Mouse (Mus musculus) left cerebral cortex, postnatal 4 days (tissue): ENCODE measurements around the gene Arl5c. TPM values are rescaled to one million over a fixed set of nuclear protein-coding genes. Genes with fewer than 3 reads are reported as not detected.
"Not testable (repeated sequence)": the region's sequence is repeated elsewhere in the genome, so short reads cannot be mapped to it uniquely, and the experiment has no call there.

ENCODE experiments used
- DNase-seq: peaks from one replicate; pipeline ENCODE4 v3.0.0-alpha.2; 2022
- intact Hi-C: fragments of 180-260 bp; cut with DNase I; formaldehyde crosslinking; loops from one replicate; pipeline ENCODE4 v1.15.1; 2025
- total RNA-seq, 2 experiments: library from RNA; stranded (reverse); gene quantifications; 2 replicates each; pipeline ENCODE4 v1.2.3; 2021

Gene Arl5c
- total RNA-seq, 2 experiments from 2014 or later, result 2.2 to 2.5 TPM

DNA sequence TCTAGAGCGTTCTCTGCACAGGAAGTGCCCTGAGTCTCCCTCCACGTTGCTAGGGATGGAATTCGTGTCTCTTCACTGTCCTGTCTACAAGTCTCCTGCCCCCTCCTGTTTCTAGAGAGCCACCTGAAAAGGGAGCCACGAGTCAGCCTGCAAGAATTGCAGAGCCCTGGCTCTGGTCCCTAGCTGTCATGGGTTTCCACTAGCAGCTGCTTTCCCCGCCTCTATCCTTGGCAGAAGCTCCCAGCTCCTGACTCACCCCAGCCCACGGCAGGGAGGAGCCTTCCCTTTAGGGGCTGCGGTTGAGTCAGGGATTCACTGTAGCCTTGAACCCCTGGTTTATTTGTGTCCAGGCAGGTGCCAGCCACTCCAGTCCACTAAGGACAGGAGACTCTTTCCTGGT lies 24.7 kb downstream of the Arl5c start:
- intact Hi-C loops, result no loop called here
- DNase-seq, result peak; percentile 75

DNA sequence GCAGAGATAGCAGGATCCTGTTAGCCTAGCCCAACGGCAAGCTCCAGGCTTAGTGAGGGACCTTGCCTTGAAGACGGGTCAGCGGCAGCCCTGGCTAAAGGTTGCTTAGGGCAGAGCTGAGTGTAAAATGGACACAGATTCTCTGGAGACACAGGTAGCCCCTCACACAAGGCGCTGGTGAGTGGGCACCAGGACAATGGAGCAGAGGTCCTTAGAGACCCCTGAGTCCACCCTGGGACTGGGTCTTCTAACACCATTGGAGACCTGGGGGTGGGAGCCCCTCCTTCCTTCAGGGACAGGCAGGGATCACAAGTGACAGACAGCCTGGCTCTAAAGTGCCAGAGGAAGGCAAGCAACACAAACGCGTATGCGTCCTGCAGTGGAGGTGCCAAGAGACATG lies 25.2 kb downstream of the Arl5c start:
- intact Hi-C loops, result no loop called here

DNA sequence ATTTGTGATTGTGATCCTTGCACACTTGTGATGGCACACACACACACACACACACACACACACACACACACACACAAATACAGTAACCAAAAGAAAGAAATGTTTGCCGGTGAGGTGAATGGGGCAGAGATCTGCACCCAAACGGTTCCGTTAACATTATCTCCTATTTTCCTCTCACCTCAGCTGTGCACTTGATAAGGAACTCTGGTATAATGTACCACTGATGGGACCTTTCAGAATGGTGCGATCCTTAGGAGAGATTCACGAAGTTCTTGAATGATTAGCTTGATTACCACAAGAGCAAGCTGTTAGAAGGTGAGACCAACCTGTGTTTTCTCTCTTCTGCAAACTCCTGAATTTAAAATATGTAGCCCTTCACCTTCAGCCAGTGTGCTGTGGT lies 27.6 kb downstream of the Arl5c start:
- no peak for DNase-seq
- intact Hi-C loops, result no loop called here

More for the DNA sequence above, 25.2 kb downstream of the Arl5c start:
- no peak for DNase-seq

DNA sequence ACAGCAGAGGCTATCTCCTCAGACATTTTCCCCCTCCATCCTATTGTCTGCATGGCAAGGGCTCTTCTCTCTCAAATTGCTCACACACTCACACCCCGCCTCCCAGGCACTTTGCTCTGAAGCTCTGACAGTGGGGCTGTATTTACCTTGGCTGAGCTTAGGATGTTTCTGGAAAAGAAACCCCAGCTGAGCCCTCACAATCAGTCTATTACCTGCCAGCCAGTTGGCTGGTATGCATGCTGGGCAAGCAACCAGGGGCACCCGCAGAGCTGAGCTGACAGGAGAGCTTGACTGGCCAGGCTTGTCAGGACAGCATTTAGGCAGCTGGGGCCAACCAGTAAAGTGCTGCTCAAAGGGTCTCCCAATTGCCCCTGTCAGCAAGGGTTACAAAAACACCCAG lies 28.9 kb downstream of the Arl5c start:
- intact Hi-C loops, result no loop called here
- peak; percentile 80 for DNase-seq

DNA sequence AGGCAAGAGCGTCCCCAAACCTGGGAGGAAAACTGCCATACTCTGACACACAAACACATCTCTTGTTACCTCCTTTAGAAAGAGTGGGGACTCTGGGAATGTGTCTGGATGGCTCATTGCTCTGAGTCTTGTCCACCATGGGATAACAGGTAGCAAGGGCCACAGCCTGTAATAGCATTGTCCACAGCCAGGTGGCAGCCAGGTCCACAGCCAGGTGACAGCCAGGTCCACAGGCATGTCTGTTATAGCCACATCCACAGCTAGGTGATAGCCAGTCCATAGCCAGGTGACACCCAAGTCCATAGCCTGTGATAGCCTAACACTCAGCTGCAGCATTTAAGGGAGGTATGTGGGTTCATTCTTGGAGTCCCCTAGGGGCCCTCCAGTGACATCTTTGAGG lies 35.1 kb downstream of the Arl5c start:
- DNase-seq, result no peak
- intact Hi-C loops, result no loop called here

DNA sequence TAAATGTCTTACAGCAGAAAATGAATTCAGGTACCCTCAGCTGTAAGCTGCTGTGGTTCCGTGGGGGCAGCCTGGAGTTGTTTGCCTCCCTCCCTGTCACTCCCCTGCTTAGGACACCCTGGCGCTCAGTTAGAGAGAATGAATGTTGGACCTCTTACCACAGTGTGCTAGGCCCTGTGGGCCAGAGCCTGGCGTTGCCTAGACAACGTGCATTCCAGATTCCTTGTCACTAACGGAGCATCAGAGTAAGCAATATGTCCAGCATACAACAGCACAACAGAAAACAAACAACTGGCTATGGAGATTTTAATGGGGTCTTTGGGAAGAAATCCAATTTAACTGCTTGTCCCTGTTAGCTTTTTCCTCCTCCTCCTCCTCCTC lies 36.7 kb downstream of the Arl5c start:
- no peak for DNase-seq
- intact Hi-C loops, result no loop called here

DNA sequence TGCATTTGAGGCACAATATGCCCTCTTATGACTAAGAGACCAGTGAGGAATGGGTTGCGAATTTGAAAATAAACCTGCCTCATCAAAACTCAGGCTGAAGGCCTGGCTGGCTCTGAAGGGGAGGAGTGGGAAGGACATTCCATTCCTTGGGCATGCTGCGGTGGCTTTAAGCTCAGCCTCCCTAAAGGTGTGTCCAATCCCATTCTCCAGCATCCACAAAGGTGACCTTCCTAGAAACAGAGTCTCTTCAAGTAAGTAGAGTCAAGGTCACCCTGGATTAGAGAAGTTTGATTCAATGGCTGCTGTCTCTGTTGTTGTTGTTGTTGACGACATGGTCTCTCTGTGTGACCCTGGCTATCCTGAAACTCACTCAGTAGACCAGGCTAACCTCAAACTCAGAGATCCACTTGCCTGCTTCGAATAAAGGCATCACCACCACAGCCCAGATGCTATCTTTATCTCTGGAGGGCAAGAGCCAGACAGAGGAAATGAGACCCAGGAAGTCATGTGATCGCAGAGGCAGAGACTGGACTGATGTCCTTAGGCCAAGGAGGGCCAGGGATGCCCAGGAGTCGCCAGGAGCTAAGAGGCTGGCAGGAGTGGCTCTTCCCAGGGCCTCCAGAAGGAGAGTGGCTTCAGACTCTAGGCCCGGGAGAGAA lies 37.2 kb downstream of the Arl5c start:
- intact Hi-C loops, result no loop called here
- no peak for DNase-seq

DNA sequence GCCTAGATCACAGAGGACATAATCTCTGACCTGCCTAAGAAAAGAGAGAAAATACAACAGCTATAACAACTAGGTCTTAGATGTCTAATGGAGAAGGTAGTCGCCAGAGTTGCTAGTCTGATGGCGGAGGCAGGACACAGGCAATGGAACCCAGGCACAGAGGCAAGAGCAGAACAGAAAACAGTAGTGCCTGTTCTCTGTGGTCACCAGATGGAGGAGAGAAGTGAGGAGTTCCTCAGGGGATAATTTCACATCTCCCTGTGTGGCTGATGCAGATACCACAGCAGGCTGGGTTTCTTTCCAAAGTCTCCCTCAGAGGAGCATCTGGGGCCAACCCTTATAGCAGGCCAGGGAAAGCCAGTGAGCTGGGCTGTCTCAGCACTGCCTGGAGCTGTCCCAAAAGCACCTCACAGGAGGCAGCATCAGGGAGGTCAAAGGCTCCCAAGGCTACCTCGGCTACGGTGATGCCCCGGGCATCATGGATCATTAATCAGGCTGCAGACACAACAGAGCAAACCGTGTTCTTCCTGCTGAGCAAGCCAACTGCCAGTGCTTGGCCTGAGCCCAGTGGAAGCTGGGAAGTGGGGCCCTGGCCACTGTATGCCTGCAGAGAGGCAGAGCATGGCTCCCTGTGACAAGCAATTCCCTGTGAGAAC lies 38.9 kb downstream of the Arl5c start:
- peak; percentile 83 for DNase-seq
- intact Hi-C loops, result no loop called here

DNA sequence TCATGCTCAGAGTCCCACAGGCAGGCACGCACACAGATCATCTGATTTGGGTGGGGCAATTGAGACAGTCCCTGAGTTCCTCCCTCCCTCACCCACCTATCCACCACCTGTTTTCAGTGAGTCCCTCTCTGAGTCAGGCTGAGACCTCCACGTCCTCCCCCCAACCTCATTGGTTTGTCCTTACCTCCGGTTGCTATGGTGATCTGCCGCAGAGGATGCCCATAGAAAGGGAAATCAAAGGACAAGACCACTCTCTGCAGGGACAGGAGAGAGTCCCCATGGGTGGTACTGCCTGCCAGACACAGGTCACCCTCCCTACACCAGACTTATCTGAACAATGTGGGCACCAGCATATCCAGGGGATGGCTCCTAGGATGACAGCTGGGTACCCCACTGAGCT lies 40.1 kb downstream of the Arl5c start:
- intact Hi-C loops, result no loop called here
- no peak for DNase-seq

DNA sequence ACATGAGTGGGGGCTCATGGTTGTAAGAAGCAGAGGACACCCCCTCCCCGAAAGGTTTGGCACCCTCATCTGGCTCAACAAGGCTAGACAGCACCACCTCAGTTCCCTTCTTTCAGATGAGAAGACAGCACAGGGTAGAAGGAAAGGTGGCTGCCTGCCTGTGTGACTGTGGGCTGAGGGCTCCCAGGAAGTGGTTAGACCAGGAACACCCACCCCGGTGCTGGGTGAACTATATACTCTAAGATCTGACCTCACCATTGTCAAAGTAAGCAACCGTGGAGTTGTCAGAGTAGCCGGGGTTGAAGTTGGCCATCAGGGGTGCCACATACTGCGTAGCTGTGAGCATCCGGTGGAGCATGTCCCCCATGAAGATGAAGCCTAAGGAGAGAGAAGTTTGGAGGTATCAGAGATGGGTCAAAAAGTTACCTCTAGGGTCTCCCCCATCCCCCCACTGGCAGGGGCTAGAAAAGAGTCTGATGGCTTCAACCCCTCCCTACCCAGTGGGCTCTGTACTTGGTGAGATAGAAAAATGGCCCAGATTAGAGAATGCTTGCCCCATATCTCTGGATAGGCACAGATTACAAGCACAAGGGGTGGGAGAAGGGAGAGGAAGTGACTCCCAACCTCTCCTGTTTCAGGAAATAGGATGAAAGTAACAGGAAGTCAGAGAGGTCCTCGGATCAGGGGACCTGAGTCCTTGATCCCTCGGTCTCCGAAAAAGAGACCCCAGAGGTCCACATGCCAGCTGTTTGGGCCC lies 40.7 kb downstream of the Arl5c start:
- intact Hi-C loops, result no loop called here
- DNase-seq, result no peak

DNA sequence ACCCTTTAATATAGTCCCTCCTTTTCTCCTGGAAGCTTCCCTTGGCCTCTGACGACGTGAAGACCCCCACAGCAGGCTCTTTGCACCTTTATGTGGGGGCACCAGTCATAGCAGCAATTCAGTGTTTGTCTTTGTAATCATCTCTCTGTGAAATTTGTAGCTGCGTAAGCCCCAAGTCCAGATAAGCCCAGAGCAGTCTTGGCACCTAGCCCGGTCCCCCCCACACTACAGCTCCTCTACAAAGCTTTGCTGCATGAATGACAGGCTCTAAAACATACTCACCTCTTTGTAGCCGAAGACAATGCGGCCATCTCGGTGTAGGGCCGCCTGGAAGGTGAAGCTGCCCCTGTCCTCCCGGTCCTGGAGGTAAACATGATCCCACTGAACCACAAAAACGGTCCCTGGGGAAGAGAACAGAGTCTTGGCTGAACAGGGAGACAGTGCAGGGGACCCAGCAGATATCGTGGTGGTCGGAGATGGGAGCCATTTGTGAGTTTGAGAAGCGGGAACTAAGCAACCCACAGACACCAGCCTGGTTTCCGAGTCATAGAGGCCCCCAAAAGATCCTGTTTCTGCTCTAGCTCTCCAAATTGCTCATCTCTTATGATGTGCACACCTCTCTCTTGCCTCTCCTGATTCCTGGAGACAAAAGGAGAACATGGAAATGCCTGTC lies 41.4 kb downstream of the Arl5c start:
- no peak for DNase-seq
- intact Hi-C loops, result no loop called here

DNA sequence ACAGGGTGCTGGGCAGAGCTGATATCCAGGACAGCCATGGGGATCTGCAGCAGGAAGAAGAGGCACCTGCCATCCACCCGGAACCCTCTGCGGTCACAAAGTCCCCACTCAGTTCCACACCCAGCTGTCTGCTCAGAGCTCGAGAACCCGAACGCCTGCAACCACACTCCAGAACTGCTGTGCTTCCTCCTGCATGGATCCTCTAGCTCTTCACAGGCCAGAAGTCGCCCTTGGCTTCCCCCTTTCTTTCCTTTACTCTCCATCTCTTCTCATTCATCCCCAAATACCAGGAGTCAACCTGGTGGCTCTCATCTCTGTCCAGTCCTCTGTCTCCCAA lies 42.1 kb downstream of the Arl5c start:
- no peak for DNase-seq
- intact Hi-C loops, result no loop called here

DNA sequence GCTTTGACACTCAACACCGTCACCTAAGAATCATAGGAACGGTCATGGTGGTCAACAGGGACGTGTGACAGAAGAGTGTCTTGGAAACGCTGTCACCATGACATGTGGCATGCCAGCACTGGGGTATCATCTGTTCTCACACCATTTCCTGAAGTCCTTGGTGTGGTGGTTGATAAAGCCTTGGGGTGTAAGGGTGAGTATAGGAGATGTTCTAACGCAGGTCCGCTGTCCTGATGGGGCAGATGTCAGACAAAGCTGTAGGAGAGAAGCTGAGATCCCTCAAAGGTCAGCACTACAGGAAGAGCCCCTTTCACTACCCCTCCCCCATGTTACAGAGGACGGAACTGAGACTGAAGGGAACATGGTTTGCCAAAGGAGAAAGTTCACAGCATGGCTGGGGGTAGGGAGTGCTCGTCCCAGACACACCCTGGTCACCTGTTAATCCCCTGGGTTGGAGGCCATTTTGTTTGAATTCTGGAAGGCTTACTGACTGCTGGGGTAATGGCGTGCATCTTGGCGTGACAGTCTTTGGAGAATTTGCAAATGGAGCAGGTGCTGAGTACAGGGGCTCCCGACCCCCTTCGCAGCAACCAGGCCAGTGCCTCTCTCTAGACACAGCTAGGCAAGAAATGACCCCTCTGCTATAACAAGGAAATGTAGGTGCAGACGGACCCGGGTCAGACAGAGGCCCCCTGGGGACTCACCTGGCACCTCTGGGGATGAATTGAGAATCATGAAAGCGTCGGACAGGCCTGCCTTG lies 42.6 kb downstream of the Arl5c start:
- DNase-seq, result no peak
- intact Hi-C loops, result no loop called here

DNA sequence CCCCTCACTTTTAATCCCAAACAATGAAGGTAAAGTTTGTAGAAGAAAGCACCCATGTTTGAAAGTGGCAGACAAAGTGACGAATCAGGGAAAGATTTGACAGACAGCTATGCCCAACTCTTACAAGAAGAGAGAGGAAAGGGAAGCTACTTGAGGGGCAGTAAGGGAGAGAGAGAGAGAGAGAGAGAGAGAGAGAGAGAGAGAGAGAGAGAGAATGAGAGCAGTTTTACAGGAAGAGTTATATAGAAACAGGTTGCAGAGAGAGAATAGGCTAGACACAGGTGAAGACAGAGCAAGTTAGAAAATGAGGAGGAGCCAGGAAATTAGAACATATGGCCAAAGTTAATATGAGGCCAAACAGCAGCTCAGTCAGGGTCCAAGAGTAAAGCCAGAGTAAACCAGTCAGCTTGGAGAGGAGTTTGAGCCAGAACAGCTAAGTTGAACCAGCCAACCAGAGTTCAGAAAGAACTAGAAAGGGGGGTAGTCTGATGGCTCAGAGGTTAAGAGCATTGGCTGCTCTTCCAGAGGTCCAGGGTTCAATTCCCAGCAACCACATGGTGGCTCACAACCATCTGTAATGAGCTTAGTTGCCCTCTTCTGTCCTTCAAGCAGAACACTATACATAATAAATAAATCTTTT lies 43.5 kb downstream of the Arl5c start:
- no peak for DNase-seq
- intact Hi-C loops, result no loop called here

DNA sequence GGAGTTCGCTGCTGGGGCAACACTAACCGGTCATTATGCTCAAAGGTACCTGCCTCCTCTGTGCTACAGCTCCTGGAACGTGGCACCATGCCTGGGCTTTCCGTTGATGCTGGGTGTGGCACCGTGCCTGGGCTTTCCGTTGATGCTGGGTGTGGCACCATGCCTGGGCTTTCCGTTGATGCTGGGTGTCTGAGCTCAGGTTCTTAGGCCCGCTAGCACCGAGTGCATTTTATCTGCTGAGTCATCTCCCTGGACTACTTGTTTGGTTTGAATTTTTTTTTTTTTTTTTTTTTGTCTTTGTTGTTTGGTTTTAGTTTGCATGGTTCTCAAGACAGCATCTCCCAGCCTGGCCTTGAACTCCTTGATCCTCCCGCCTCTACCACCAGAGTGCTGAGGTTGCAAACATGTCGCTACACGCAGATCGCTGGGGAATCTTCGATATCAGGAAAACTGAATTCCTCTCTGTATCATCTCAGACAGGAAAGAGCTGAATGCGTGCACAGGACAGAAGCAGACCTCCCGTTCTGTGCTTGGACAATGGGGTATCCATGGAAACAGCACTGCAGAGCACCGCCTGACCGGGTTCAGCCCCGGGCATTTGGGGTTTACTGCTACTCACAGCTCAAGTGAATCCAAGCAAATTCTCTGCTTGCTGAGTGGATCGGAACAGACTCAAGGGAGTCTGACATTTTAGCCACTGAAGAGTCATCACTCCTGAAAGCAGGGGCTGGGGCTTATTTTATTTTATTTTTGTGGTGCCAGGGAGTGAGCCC lies 46.1 kb downstream of the Arl5c start:
- intact Hi-C loops, result no loop called here
- DNase-seq, result peak; percentile 32

DNA sequence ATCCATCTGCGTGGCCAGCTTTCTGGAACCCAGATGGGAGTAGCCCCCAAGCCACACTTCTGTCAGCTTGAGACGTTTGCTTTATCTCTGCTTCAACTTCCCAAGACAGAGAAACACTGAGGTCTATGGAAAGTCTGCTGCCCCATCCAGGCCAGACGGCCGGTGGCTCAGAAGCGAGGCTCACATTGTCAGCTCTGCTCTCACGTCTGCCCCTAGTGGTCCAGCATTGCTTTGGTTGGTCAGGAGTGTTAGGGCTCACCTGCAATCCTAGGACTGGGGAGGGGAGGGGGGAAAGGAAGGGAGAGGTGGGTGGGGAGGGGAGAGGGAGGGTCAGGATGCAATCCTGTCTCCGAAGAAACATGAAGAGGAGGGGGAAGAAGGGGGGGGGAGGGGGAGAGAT lies 48.6 kb downstream of the Arl5c start:
- peak; percentile 57 for DNase-seq
- intact Hi-C loops, result no loop called here

DNA sequence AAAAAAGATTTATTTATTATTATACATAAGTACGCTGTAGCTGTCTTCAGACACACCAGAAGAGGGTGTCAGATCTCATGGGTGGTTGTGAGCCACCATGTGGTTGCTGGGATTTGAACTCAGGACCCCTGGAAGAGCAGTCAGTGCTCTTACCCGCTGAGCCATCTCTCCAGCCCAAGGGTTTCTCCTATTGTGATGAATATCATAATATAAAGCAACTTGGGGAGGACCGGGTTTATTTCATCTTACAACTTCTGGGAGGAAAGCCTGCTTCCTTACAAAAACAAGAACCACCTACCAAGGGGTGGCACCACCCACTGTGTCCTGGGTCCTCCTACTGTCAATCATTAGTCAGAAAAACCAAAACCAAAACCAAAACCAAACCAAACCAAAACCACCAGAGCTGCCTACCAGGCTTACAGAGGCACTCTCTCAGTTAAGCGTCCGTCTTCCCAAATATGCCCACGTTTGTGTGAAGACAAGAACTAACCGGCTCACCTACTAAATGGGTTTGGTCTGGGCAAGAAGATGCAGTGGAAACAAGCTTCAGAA lies 50.2 kb downstream of the Arl5c start:
- intact Hi-C loops, DNase-seq: not testable (repeated sequence)

DNA sequence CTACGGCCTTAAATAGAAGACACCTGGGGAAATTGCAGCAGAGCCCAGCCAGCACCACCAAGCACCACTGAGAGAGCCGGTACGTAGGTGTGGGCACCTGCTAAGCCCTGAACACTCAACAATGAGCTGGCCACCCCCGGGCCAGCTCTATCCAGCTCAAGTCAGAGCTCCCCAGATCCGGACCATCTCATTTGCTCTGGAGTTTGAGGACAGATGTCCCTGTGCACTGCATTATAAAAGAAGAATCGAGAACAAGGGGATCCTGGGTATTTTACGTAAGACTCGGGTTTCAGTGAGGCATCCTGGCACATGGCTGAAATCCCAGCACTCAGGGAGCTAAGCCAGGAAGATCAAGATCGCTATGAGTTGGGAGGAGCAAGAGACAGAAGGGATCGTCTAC lies 51.0 kb downstream of the Arl5c start:
- intact Hi-C loops, result no loop called here
- DNase-seq, result no peak

DNA sequence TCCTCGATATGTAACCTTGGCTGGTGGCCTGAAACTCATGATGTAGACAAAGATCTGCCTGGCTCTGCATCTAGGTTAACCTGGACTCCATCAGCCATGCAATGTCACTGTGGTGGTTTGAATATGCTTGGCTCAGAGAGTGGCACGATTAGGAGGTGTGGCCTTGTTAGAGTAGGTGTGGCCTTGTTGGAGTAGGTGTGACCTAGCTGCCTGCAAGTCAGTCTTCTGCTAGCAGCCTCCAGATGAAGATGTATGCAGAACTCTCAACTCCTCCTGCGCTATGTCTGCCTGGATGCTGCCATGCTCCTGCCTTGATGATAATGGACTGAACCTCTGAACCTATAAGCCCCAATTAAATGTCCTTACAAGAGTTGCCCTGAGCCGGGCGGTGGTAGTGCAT lies 52.7 kb downstream of the Arl5c start:
- DNase-seq, result no peak
- intact Hi-C loops, result no loop called here
